In the genomic region with DNA sequence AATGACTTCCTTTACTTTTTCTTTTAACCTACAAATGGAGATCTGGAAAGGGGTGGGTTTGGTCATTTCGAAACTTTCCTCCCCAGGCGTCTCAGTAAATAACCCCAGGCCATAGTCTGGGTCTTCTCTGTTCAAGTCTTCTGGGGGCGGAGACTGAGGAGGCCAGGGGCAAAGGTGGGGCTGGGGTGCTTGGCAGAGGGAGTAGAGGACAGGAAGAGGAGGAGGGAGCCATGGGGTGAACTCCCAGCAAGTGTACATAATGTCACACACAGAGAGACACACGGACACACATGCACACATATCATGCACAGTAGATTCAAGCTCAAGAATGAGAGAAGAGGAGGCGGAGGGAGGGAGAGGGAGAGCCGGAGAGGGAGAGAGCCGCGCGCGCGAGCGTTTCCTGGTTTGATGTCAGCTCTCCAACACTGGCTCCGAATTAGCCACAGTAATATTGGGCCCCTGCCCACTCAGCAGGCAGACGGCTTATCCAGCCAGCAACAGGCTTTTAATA, we compare ENCODE assay signal across 8 mouse cellular contexts.
A peak's percentile ranks its signal among the peaks of the same experiment; 100 is the strongest.
DNase-seq lines count a peak whose midpoint lies in the region; ATAC-seq and TF ChIP-seq lines count a peak whose summit lies in the region.

No protein-coding gene starts in this region.

- peaks cover 35% of the 10 kb centered on the region for H3K4me1 ChIP-seq in forebrain, embryonic 10.5 days
- peaks cover 32% of the 10 kb centered on the region for H3K4me1 ChIP-seq in heart, postnatal 0 days (ENCODE audit: control insufficient read depth, insufficient read depth)
- H3K4me1 ChIP-seq in kidney, postnatal 0 days (replicated peaks; ENCODE audit: insufficient read depth, low read length), result 0 out of 2 replicates have a peak, but pooled peaks cover 5% of the 10 kb centered on the region
- no peaks in the 10 kb centered on the region; the same call in 1 of the 2 replicates for H3K4me1 ChIP-seq in liver, embryonic 16.5 days (ENCODE audit: control insufficient read depth, low read depth, low read length)
- peaks cover 21% of the 10 kb centered on the region for H3K4me1 ChIP-seq in neural tube, embryonic 13.5 days (replicated peaks)

- H3K4me3 ChIP-seq in forebrain, embryonic 10.5 days, result peak overlapping the region; percentile 38
- H3K4me3 ChIP-seq in heart, postnatal 0 days (ENCODE audit: low read depth, low read length), result peak overlapping the region; percentile 25
- no peak overlapping the region for H3K4me3 ChIP-seq in kidney, postnatal 0 days (replicated peaks; ENCODE audit: low read depth, low read length)
- peak overlapping the region; percentile 27 for H3K4me3 ChIP-seq in liver, embryonic 16.5 days (ENCODE audit: low read depth, low read length)
- H3K4me3 ChIP-seq in neural tube, embryonic 13.5 days, result peak overlapping the region; percentile 20

- no peak for TF ChIP-seq CTCF in heart, postnatal 0 days (IDR thresholded peaks at IDR 0.05; ENCODE audit: low read depth)
- no peak for TF ChIP-seq CTCF in kidney, postnatal 0 days (IDR thresholded peaks at IDR 0.05; ENCODE audit: low read depth)

- H3K9me3 ChIP-seq in forebrain, embryonic 10.5 days, result no peaks in the 10 kb centered on the region
- no peaks in the 10 kb centered on the region for H3K9me3 ChIP-seq in heart, postnatal 0 days (replicated peaks; ENCODE audit: control insufficient read depth, low read length)
- no peaks in the 10 kb centered on the region for H3K9me3 ChIP-seq in kidney, postnatal 0 days (replicated peaks; ENCODE audit: low read length)
- H3K9me3 ChIP-seq in liver, embryonic 16.5 days (replicated peaks; ENCODE audit: control insufficient read depth, low read length), result no peaks in the 10 kb centered on the region
- H3K9me3 ChIP-seq in neural tube, embryonic 13.5 days, result no peaks in the 10 kb centered on the region

- H3K9ac ChIP-seq in heart, postnatal 0 days (replicated peaks; ENCODE audit: low read depth, low read length), result 0 out of 2 replicates have a peak overlapping the region, but pooled peaks have one; percentile 35
- H3K9ac ChIP-seq in kidney, postnatal 0 days (ENCODE audit: low read depth, low read length), result no peak overlapping the region
- H3K9ac ChIP-seq in liver, embryonic 16.5 days (ENCODE audit: low read depth, low read length), result no peak overlapping the region
- 0 out of 2 replicates have a peak overlapping the region, but pooled peaks have one; percentile 3 for H3K9ac ChIP-seq in neural tube, embryonic 13.5 days

- no peak for TF ChIP-seq EP300 in heart, postnatal 0 days (IDR thresholded peaks at IDR 0.05; ENCODE audit: low read depth)

- WGBS in forebrain, embryonic 10.5 days, result 5% methylated on average over 14 of the region's 14 CpGs
- 7% methylated on average over 14 of the region's 14 CpGs for WGBS in heart, postnatal 0 days
- 6% methylated on average over 14 of the region's 14 CpGs for WGBS in kidney, postnatal 0 days
- WGBS in liver, embryonic 16.5 days (ENCODE audit: insufficient replicate concordance), result 4% methylated on average over 14 of the region's 14 CpGs
- 2% methylated on average over 14 of the region's 14 CpGs for WGBS in neural tube, embryonic 13.5 days

- H3K4me2 ChIP-seq in heart, postnatal 0 days (ENCODE audit: low read depth, low read length), result peak overlapping the region; percentile 53
- H3K4me2 ChIP-seq in kidney, postnatal 0 days (ENCODE audit: low read length), result peak overlapping the region; percentile 43
- peak overlapping the region; percentile 49 for H3K4me2 ChIP-seq in liver, embryonic 16.5 days (ENCODE audit: low read depth, low read length)
- peak overlapping the region; percentile 48 for H3K4me2 ChIP-seq in neural tube, embryonic 13.5 days

- no peaks in the 10 kb centered on the region for H3K36me3 ChIP-seq in forebrain, embryonic 10.5 days (replicated peaks)
- H3K36me3 ChIP-seq in heart, postnatal 0 days (replicated peaks; ENCODE audit: control insufficient read depth, insufficient read depth, low read length), result no peaks in the 10 kb centered on the region
- H3K36me3 ChIP-seq in kidney, postnatal 0 days (ENCODE audit: insufficient read depth, low read length), result no peaks in the 10 kb centered on the region
- H3K36me3 ChIP-seq in liver, embryonic 16.5 days (ENCODE audit: control insufficient read depth, insufficient read depth), result no peaks in the 10 kb centered on the region
- H3K36me3 ChIP-seq in neural tube, embryonic 13.5 days, result no peaks in the 10 kb centered on the region

- H3K27ac ChIP-seq in forebrain, embryonic 10.5 days, result peak overlapping the region; percentile 68
- peak overlapping the region; percentile 90 for H3K27ac ChIP-seq in heart, postnatal 0 days (ENCODE audit: low read depth)
- H3K27ac ChIP-seq in kidney, postnatal 0 days, result no peak overlapping the region
- H3K27ac ChIP-seq in liver, embryonic 16.5 days (ENCODE audit: low read length), result no peak overlapping the region
- H3K27ac ChIP-seq in neural tube, embryonic 13.5 days (replicated peaks), result no peak overlapping the region

- ATAC-seq in CD4-positive, CD25-positive, alpha-beta regulatory T cell, adult 4 months, result peak; percentile 76
- peak; percentile 80 for ATAC-seq in heart, postnatal 0 days (ENCODE audit: insufficient read depth, low read depth)
- ATAC-seq in kidney, postnatal 0 days (replicated peaks; ENCODE audit: low FRiP score, low read depth), result no peak; the same call in 1 of the 2 replicates
- ATAC-seq in liver, embryonic 16.5 days (ENCODE audit: low read depth), result peak; percentile 19; the same call in 1 of the 2 replicates
- peak; percentile 69; the same call in 1 of the 2 replicates for ATAC-seq in neural tube, embryonic 13.5 days (ENCODE audit: low read depth)

- peak; percentile 76 for DNase-seq in brain, adult 2 months (ENCODE audit: low read depth, low spot score)
- DNase-seq in forebrain, embryonic 10.5 days (ENCODE audit: extremely low spot score, low spot score), result peak; percentile 48
- peak; percentile 87 for DNase-seq in heart, postnatal 0 days (ENCODE audit: low spot score)
- peak; percentile 72 for DNase-seq in kidney, postnatal 0 days (ENCODE audit: low spot score)
- DNase-seq in urinary bladder, postnatal 14 days (ENCODE audit: low spot score), result peak; percentile 70

- peaks cover 55% of the 10 kb centered on the region for H3K27me3 ChIP-seq in forebrain, embryonic 10.5 days (ENCODE audit: poor library complexity, severe bottlenecking)
- no peaks in the 10 kb centered on the region for H3K27me3 ChIP-seq in heart, postnatal 0 days (ENCODE audit: control insufficient read depth, insufficient read depth, low read length)
- H3K27me3 ChIP-seq in kidney, postnatal 0 days (ENCODE audit: insufficient read depth, low read length), result no peaks in the 10 kb centered on the region
- no peaks in the 10 kb centered on the region for H3K27me3 ChIP-seq in liver, embryonic 16.5 days (ENCODE audit: control insufficient read depth, insufficient read depth, low read depth, low read length)
- H3K27me3 ChIP-seq in neural tube, embryonic 13.5 days, result no peaks in the 10 kb centered on the region

Comparison
In these comparisons a context has a peak if more than half of its experiments do, and no peak if none do; other contexts are left out.
1. H3K27ac ChIP-seq: peak in forebrain, embryonic 10.5 days (single experiment) and heart, postnatal 0 days (single experiment); none in kidney, postnatal 0 days (single experiment), liver, embryonic 16.5 days (single experiment) and neural tube, embryonic 13.5 days (single experiment).
2. H3K9ac ChIP-seq: peak in heart, postnatal 0 days (single experiment) and neural tube, embryonic 13.5 days (single experiment); none in kidney, postnatal 0 days (single experiment) and liver, embryonic 16.5 days (single experiment).
3. Peak in every context shown above with its lines, with median percentiles within 50 percentile points of each other: DNase-seq and H3K4me2 ChIP-seq.